Mouse (Mus musculus): Measurements from ENCODE around the gene Eif2s3x. TPM values are rescaled to one million over a fixed set of nuclear protein-coding genes. Genes with fewer than 3 reads are reported as not detected.

The Eif2s3x gene
- polyA plus RNA-seq, 1 experiment from 2014 or later: 98.6 TPM

DNA sequence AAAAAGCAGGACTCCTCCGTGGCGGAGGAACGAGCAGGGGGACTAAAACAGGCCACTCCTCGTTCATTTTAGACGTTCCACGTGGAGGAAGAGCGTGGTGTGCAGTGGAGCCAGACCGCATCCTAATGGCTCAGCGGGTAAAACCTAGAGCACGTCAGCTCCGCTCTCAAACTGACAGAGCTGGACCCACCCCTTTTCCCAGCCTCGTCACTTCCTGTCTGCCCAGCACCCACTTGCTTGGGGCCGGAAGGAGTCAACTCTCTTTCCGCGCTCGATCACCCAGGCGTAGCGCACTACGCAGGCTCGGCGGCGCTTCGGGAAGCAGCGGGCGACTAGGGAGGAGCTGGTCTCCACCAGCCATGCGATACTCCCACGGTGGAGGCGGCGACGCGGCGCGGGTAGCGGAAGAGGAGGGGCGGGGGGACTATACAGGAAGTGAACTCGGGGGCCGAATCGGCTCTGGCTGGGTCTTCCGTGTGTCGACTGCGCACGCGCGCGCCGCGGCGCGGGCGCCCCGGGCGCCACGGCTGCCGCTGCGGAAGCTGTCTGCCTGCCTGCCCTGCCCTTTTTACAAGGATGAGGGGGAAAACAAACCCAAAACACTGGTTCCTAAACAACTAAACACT is 34.8 kb downstream of the Eif2s3x start:
- Histone ChIP-seq H3K27ac (peak overlapping the region; percentile 96), H3K4me1 (no peaks in the 10 kb centered on the region), H3K27me3 (peaks cover 46% of the 10 kb centered on the region), H3K36me3 (no peaks in the 10 kb centered on the region), H3K4me3 (peak overlapping the region; percentile 48), H3K9ac (peak overlapping the region; percentile 57), H3K9me3 (replicated peaks) (no peaks in the 10 kb centered on the region), H3K4me2 (replicated peaks) (peak overlapping the region; percentile 52)
- WGBS: 1% methylated on average over 44 of the region's 55 CpGs
- peak; percentile 100 for ATAC-seq (ENCODE audit: low FRiP score)

DNA sequence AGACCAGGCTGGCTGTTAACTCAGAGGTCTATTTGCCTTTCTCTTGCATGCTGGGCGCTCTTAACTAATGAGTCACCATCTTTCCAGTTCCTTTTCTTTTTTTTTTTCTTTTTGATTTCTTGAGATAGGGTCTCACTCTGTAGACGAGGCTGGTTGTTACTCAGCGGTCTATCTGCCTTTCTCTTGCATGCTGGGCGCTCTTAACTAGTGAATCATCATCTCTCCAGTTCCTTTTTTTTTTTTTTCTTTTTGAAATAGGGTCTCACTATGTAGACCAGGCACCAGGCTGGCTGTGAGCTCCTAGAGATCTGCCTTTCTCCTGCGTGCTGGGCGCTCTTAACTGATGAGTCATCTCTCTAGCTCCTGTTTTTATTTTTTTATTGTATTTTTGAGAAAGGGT is 43.3 kb downstream of the Eif2s3x start:
- Histone ChIP-seq H3K4me3 (no peak overlapping the region), H3K27me3 (peaks cover 57% of the 10 kb centered on the region), H3K4me2 (replicated peaks) (no peak overlapping the region), H3K27ac (no peak overlapping the region), H3K4me1 (no peaks in the 10 kb centered on the region), H3K9me3 (replicated peaks) (no peaks in the 10 kb centered on the region), H3K36me3 (no peaks in the 10 kb centered on the region), H3K9ac (no peak overlapping the region)
- WGBS: 79% methylated on average over 6 of the region's 6 CpGs
- ATAC-seq (ENCODE audit: low FRiP score): no peak

DNA sequence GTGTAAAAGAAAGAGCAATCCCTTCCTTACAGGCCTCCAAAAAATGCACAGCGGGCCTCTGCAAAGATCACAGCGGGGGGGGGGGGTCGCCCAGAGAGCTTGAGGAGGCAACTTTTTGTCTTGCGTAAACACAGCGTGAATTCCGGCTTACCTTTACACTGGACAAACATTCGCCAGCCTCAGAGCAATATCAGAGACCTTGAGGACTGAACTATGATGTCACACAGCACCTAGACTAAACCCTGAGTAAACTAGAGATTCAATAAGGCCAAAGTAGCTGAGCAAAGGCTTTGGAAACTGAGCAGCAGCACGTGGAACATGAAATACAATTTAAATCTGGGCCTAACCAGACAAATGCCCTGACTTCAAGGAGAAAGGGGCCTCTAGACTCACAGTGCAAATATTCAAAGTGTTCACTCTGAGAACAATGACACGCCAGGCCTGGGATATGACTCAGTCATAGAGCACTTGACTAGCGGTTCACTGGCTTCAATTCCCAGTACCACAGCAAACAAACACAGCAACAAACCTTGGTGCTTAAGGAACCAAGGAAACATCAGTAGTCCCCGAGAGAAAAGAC is 60.3 kb downstream of the Eif2s3x start:
- Histone ChIP-seq H3K27ac (no peak overlapping the region), H3K27me3 (peaks cover 78% of the 10 kb centered on the region), H3K36me3 (no peaks in the 10 kb centered on the region), H3K4me3 (no peak overlapping the region), H3K4me1 (no peaks in the 10 kb centered on the region), H3K9ac (no peak overlapping the region), H3K9me3 (replicated peaks) (no peaks in the 10 kb centered on the region), H3K4me2 (replicated peaks) (no peak overlapping the region)
- ATAC-seq (ENCODE audit: low FRiP score): no peak
- 32% methylated on average over 11 of the region's 11 CpGs for WGBS

DNA sequence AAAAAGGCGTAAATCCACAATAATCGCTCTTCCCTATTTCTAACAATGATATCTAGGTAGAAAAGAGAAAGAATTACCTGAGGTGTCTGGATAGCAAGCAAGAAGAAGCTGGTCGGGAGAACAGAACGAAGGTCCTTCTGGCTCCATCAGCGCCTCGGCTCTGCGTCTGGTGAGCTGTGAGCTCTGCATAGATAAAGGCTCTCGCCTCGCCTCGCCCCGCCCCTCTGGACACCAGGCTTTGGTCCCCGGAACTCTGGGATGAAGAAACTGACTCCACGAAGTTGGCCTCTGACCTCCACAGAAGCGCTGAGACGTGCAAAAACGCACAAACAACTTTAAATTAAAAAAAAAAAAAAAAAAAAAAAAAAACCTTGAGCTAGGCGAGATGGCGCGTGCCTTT is 62.2 kb downstream of the Eif2s3x start:
- H3K36me3 ChIP-seq: no peaks in the 10 kb centered on the region
- no peak for ATAC-seq (ENCODE audit: low FRiP score)
- no peak overlapping the region for H3K9ac ChIP-seq
- no peak overlapping the region for H3K4me2 ChIP-seq (replicated peaks)
- no peaks in the 10 kb centered on the region for H3K4me1 ChIP-seq
- 66% methylated on average over 19 of the region's 19 CpGs for whole genome bisulfite sequencing
- H3K4me3 ChIP-seq: no peak overlapping the region
- H3K27ac ChIP-seq: no peak overlapping the region
- H3K9me3 ChIP-seq (replicated peaks): no peaks in the 10 kb centered on the region
- H3K27me3 ChIP-seq: peaks cover 80% of the 10 kb centered on the region

DNA sequence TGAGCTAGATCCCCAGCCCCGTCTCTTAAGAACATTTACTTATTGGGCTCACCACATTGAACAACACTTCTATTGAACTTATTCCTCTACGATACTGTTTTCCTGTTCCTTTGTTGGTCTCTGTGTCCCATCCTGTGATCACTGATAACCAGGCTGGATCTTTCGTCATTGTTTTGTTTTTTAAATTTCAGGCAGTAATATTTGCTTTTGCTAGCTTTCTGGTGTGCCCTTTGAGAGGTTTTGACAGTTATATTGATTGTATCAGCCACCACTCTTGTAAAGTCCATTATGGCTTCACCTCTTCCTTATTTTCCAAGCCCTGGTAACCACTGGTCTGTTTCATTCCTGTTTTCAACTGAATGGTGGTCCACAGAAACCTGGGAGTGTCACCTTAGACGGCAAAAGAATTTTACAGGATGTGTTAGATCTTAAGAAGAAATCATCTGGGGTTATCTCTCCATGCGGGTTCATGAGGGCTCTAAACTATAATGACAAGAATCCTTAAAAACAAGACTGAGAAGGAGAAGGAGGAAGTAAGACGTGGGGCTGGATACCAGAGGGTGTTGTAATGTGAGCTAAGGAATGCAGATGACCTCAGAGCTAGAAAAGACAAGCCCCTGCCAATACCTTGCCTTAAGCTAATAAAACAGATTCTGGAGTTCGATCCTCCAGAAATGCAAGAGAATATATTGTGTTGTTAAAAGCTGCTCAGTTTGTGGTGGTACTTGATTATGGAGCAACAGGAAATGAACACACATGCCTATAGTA is 70.5 kb downstream of the Eif2s3x start:
- H3K27ac ChIP-seq: no peak overlapping the region
- WGBS: 77% methylated on average over 7 of the region's 7 CpGs
- no peak for ATAC-seq (ENCODE audit: low FRiP score)
- H3K36me3 ChIP-seq: no peaks in the 10 kb centered on the region
- no peak overlapping the region for H3K4me3 ChIP-seq
- no peaks in the 10 kb centered on the region for H3K9me3 ChIP-seq (replicated peaks)
- H3K27me3 ChIP-seq: peaks cover 69% of the 10 kb centered on the region
- no peak overlapping the region for H3K4me2 ChIP-seq (replicated peaks)
- H3K9ac ChIP-seq: no peak overlapping the region
- no peaks in the 10 kb centered on the region for H3K4me1 ChIP-seq

DNA sequence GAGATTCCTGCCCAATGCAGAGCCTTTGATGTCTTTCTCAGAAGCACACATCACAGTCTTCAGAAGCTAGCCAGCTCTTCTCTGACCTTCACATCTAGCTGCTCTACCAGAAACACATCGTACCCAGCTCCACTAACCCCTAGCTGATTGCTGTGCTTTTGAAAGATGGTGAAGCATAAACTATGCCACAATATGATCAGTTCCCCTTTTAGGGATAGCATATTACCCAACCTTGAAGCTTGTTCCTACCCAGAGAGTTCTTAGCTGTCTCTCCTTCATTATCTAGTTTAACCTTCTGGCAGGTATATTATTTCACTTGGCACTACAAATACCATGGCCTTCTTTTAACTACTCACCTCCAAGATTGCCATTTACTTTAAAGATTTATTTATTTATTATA is 72.6 kb downstream of the Eif2s3x start:
- 78% methylated on average over 1 of the region's 1 CpGs for WGBS
- no peak overlapping the region for H3K4me3 ChIP-seq
- no peaks in the 10 kb centered on the region for H3K36me3 ChIP-seq
- no peaks in the 10 kb centered on the region for H3K9me3 ChIP-seq (replicated peaks)
- no peak overlapping the region for H3K4me2 ChIP-seq (replicated peaks)
- no peak overlapping the region for H3K9ac ChIP-seq
- H3K27me3 ChIP-seq: peaks cover 65% of the 10 kb centered on the region
- H3K27ac ChIP-seq: no peak overlapping the region
- H3K4me1 ChIP-seq: no peaks in the 10 kb centered on the region
- no peak for ATAC-seq (ENCODE audit: low FRiP score)

Other genes with a start within 250 kb of the Eif2s3x start
- gene AU015836, start 244.2 kb downstream of the Eif2s3x start, polyA plus RNA-seq (2016; fragmentation: Nextera tagmentation; extraction: Ambion mirVana): not detected in 2 replicates
- 26.4 and 28.2 TPM in 2 replicates for gene Zfx, start 89.2 kb downstream of the Eif2s3x start, polyA plus RNA-seq (2016; fragmentation: Nextera tagmentation; extraction: Ambion mirVana)
- 11.0 and 12.9 TPM in 2 replicates for gene Klhl15, start 21.7 kb upstream of the Eif2s3x start, polyA plus RNA-seq (2016; fragmentation: Nextera tagmentation; extraction: Ambion mirVana)
- gene Fam90a1b, start 153.9 kb upstream of the Eif2s3x start, polyA plus RNA-seq (2016; fragmentation: Nextera tagmentation; extraction: Ambion mirVana): 0.12 TPM in 1 of 2 replicates, not detected in the other
- gene Apoo, start 154.3 kb upstream of the Eif2s3x start, polyA plus RNA-seq (2016; fragmentation: Nextera tagmentation; extraction: Ambion mirVana): 109 and 112 TPM in 2 replicates